Mouse (Mus musculus) intestine, postnatal 0 days (tissue): ENCODE data around the gene Fzd10. TPM values are rescaled to one million over a fixed set of nuclear protein-coding genes. Genes with fewer than 3 reads are reported as not detected.

Experiments
- ATAC-seq: fragments of 200-750 bp; cut with Nextera tagmentation; 2 replicates; pipeline ENCODE4 v1.8.0; 2017; ENCODE audit warnings: mild to moderate bottlenecking, moderate TSS enrichment, moderate library complexity
- H3K27ac ChIP-seq: fragments of 300-500 bp; sonication (generic); 2 replicates; pipeline ENCODE4 v1.5.1; 2014; ENCODE audit warnings: mild to moderate bottlenecking, low read depth, low read length, moderate library complexity
- H3K27me3 ChIP-seq: fragments of 300-500 bp; sonication (generic); replicated peaks from 2 replicates; pipeline ENCODE4 v1.6.1; 2014; ENCODE audit warnings: low read length, mixed read lengths; ENCODE audit not compliant: control insufficient read depth, insufficient read depth
- H3K36me3 ChIP-seq: fragments of 300-500 bp; sonication (generic); 2 replicates; pipeline ENCODE4 v1.6.1; 2014; ENCODE audit warnings: mild to moderate bottlenecking, moderate library complexity; ENCODE audit not compliant: control insufficient read depth, insufficient read depth
- H3K4me1 ChIP-seq: fragments of 300-500 bp; sonication (generic); replicated peaks from 2 replicates; pipeline ENCODE4 v1.6.1; 2014; ENCODE audit warnings: antibody characterized with exemption, low read length, mixed read lengths; ENCODE audit not compliant: control insufficient read depth, insufficient read depth
- H3K4me2 ChIP-seq: fragments of 300-500 bp; sonication (generic); replicated peaks from 2 replicates; pipeline ENCODE4 v1.6.1; 2014; ENCODE audit warnings: low read depth, mild to moderate bottlenecking, moderate library complexity
- H3K4me3 ChIP-seq: fragments of 300-500 bp; sonication (generic); 2 replicates; pipeline ENCODE4 v1.5.1; 2014; ENCODE audit warnings: low read depth, low read length
- H3K9ac ChIP-seq: fragments of 300-500 bp; sonication (generic); 2 replicates; pipeline ENCODE4 v1.6.1; 2014; ENCODE audit warnings: mild to moderate bottlenecking, low read depth, low read length
- H3K9me3 ChIP-seq: fragments of 300-500 bp; sonication (generic); 2 replicates; pipeline ENCODE4 v1.6.1; 2016; ENCODE audit warnings: mixed run types; ENCODE audit not compliant: control insufficient read depth
- CTCF ChIP-seq: sonication (generic); IDR thresholded peaks from 2 replicates; pipeline ENCODE4 v1.5.1; 2016; ENCODE audit warnings: low read depth, mild to moderate bottlenecking, control low read depth, antibody characterized with exemption, moderate library complexity
- WGBS: fragments of 180-500 bp; shearing (Covaris S2); extraction: QIAGEN DNeasy Blood & Tissue Kit; methylation state at CpG from one replicate; pipeline ENCODE4 v1.1.7; 2014; 5-methylcytosine and 5-hydroxymethylcytosine counted together
- polyA plus RNA-seq: library from polyadenylated mRNA; unstranded; fragments of >200 nt; fragmentation: Nextera tagmentation; extraction: Ambion mirVana; gene quantifications from 2 replicates; pipeline ENCODE4 v1.2.1, GENCODE M21; 2015

The Fzd10 gene
- polyA plus RNA-seq, 1 experiment from 2014 or later = 0.16 TPM

- H3K9me3 ChIP-seq = no peaks in the 10 kb centered on the region
- no peak overlapping the region for H3K9ac ChIP-seq
- no peaks in the 10 kb centered on the region for H3K36me3 ChIP-seq
- 37% methylated on average over 5 of the region's 5 CpGs for WGBS
- no peak overlapping the region for H3K4me3 ChIP-seq
- H3K4me1 ChIP-seq = no peaks in the 10 kb centered on the region
- no peak overlapping the region for H3K27ac ChIP-seq
- no peak for ATAC-seq
- no peak overlapping the region for H3K4me2 ChIP-seq
- no peaks in the 10 kb centered on the region for H3K27me3 ChIP-seq
- no peak for TF ChIP-seq CTCF
Measured at GRCm38 (mm10) chr5:128570091-128570490, 30.6 kb upstream of the Fzd10 start.

- no peaks in the 10 kb centered on the region for H3K9me3 ChIP-seq
- TF ChIP-seq CTCF = no peak
- H3K4me3 ChIP-seq = no peak overlapping the region
- H3K36me3 ChIP-seq = no peaks in the 10 kb centered on the region
- no peaks in the 10 kb centered on the region for H3K27me3 ChIP-seq
- H3K9ac ChIP-seq = no peak overlapping the region
- 65% methylated on average over 5 of the region's 5 CpGs for WGBS
- H3K4me1 ChIP-seq = no peaks in the 10 kb centered on the region
- no peak overlapping the region for H3K27ac ChIP-seq
- no peak for ATAC-seq
- no peak overlapping the region for H3K4me2 ChIP-seq
Measured at GRCm38 (mm10) chr5:128570848-128571247, 29.8 kb upstream of the Fzd10 start.

GRCm38 (mm10) chr5:128571706-128572105 is 28.9 kb upstream of the Fzd10 start:
- no peaks in the 10 kb centered on the region for H3K27me3 ChIP-seq

DNA sequence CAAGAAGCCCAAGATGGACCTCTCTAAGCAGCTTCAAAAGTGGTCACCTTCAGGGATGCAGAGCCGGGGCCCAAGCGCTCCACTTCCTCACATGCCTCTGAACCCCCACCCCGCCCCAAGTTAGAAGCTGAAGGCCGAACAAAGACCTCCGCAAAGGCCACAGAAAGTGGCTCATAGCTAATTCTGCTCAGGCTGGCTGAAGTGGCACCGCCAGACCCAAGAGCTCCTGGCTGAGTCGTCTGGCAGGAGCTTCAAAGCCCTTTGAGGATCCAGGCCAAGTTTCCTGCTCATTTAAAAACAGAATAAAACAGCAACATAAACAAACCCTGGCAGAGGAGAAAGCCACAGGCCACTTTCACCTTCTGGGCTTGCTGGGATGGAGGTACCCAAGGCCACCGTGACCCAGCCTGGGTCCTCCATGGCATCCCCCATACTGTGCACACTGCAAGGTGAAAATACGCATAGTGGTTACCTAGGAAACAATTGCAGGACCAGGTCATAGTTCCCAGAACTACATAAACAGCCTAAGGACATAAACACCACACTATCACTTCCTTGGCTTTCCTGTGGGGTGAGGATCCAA is 24.6 kb upstream of the Fzd10 start:
- no peak for TF ChIP-seq CTCF
- 71% methylated on average over 9 of the region's 9 CpGs for WGBS
- ATAC-seq = no peak
- H3K27ac ChIP-seq = no peak overlapping the region
- no peak overlapping the region for H3K4me3 ChIP-seq
- H3K4me1 ChIP-seq = no peaks in the 10 kb centered on the region
- no peaks in the 10 kb centered on the region for H3K36me3 ChIP-seq
- no peaks in the 10 kb centered on the region for H3K27me3 ChIP-seq
- no peaks in the 10 kb centered on the region for H3K9me3 ChIP-seq
- H3K9ac ChIP-seq = no peak overlapping the region
- no peak overlapping the region for H3K4me2 ChIP-seq

More at GRCm38 (mm10) chr5:128571706-128572105, 28.9 kb upstream of the Fzd10 start:
- Histone ChIP-seq H3K27ac (no peak overlapping the region), H3K4me3 (no peak overlapping the region), H3K4me1 (no peaks in the 10 kb centered on the region), H3K9ac (no peak overlapping the region), H3K4me2 (no peak overlapping the region), H3K9me3 (no peaks in the 10 kb centered on the region), H3K36me3 (no peaks in the 10 kb centered on the region)
- WGBS = 67% methylated on average over 8 of the region's 8 CpGs
- no peak for TF ChIP-seq CTCF
- no peak for ATAC-seq

DNA sequence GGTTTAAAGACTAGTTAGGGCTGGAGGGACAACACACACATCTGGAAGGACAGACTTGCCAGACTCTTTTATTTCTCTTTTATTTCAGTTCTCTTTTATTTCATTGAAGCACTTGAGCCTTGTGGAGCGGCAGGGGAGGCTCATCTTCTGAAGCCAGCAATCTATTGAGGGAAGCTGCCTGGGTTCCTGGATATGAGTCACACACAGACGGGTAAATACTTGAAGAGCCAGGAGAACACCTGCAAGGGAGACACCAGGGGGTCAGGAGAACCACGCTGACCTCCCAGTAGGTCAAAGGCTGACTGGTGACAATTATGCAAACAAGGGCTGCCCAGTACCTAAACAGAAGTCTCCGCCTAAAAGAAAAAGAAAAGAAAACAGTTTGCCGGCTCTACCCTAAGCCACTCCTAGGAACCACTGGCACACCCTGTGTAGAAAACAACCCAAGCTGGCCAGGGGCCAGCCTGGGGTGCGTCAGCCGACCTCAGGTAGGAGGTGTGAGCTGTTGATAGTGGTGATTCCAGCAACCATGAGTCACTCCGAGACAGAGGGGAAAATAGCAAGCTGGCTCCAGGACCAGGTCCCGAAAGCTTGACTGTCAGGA is 21.5 kb upstream of the Fzd10 start:
- TF ChIP-seq CTCF = no peak
- ATAC-seq = peak; percentile 90
- no peaks in the 10 kb centered on the region for H3K4me1 ChIP-seq
- H3K4me2 ChIP-seq = no peak overlapping the region
- H3K4me3 ChIP-seq = no peak overlapping the region
- no peak overlapping the region for H3K9ac ChIP-seq
- WGBS = 19% methylated on average over 9 of the region's 9 CpGs
- H3K9me3 ChIP-seq = no peaks in the 10 kb centered on the region
- no peaks in the 10 kb centered on the region for H3K27me3 ChIP-seq
- no peaks in the 10 kb centered on the region for H3K36me3 ChIP-seq
- H3K27ac ChIP-seq = no peak overlapping the region

- Histone ChIP-seq H3K4me3 (no peak overlapping the region), H3K27me3 (no peaks in the 10 kb centered on the region), H3K9me3 (no peaks in the 10 kb centered on the region), H3K9ac (no peak overlapping the region), H3K4me2 (no peak overlapping the region), H3K4me1 (no peaks in the 10 kb centered on the region), H3K36me3 (no peaks in the 10 kb centered on the region), H3K27ac (no peak overlapping the region)
- WGBS = 66% methylated on average over 4 of the region's 4 CpGs
- no peak for TF ChIP-seq CTCF
- no peak for ATAC-seq
Measured at GRCm38 (mm10) chr5:128580931-128581330, 19.7 kb upstream of the Fzd10 start.

DNA sequence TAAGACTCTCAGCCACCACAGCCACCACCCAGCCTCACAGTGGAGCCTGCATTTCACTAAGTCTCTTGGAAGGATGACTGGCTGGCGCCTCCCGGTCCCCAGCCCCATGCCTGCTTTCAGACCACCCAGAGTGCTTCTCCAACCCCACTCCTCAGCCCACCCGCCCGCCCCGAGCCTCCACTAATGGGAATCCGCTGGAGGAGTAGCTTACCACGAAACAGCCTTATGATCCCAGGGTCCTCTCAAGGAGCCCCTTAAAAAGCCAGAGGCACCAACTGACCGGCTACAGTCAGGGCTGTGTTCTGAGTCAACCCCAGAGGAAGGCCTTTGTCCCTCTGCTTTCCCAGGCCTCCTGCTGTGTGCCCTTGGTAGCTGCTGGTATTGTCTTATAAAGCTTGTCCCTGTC is 19.1 kb upstream of the Fzd10 start:
- H3K27ac ChIP-seq = no peak overlapping the region
- H3K36me3 ChIP-seq = no peaks in the 10 kb centered on the region
- H3K4me3 ChIP-seq = no peak overlapping the region
- no peak overlapping the region for H3K4me2 ChIP-seq
- no peak for ATAC-seq
- no peaks in the 10 kb centered on the region for H3K27me3 ChIP-seq
- H3K9ac ChIP-seq = no peak overlapping the region
- H3K4me1 ChIP-seq = no peaks in the 10 kb centered on the region
- TF ChIP-seq CTCF = no peak
- 58% methylated on average over 8 of the region's 8 CpGs for WGBS
- no peaks in the 10 kb centered on the region for H3K9me3 ChIP-seq
